Mouse (Mus musculus) myocyte (in vitro differentiated cells): ENCODE measurements around the gene Stk17b. TPM values are rescaled to one million over a fixed set of nuclear protein-coding genes. Genes with fewer than 3 reads are reported as not detected.
"Not testable (repeated sequence)": the region's sequence is repeated elsewhere in the genome, so short reads cannot be mapped to it uniquely, and the experiment has no call there.

ENCODE experiments used
- H3K27me3 ChIP-seq: one replicate; pipeline ENCODE4 v1.6.1; 2011; ENCODE audit not compliant: control insufficient read depth, insufficient read depth, insufficient read length
- H3K36me3 ChIP-seq: one replicate; pipeline ENCODE4 v1.6.1; 2011; ENCODE audit not compliant: control insufficient read depth, insufficient read depth
- H3K4me2 ChIP-seq: one replicate; pipeline ENCODE4 v1.6.1; 2011; ENCODE audit warnings: low read depth, control low read depth
- H3K4me3 ChIP-seq: one replicate; pipeline ENCODE4 v1.5.1; 2011; ENCODE audit warnings: mild to moderate bottlenecking, control low read depth, moderate library complexity
- H3K79me2 ChIP-seq: one replicate; pipeline ENCODE4 v1.6.1; 2011; ENCODE audit not compliant: control insufficient read depth, insufficient read depth
- H3ac ChIP-seq: one replicate; pipeline ENCODE4 v1.6.1; 2011; ENCODE audit not compliant: control insufficient read depth, insufficient read length
- E2F4 ChIP-seq: IDR thresholded peaks from one replicate; pipeline ENCODE4 v1.6.1; 2011; ENCODE audit warnings: mild to moderate bottlenecking, control low read depth, moderate library complexity; ENCODE audit not compliant: insufficient read depth
- MAX ChIP-seq: IDR thresholded peaks from one replicate; pipeline ENCODE4 v1.6.1; 2011; ENCODE audit warnings: low read depth, mild to moderate bottlenecking, control low read depth
- MYOD1 ChIP-seq, 3 experiments: IDR thresholded peaks; one replicate each; pipeline ENCODE4 v1.6.1; 2011; ENCODE audit warnings: control low read depth in 2 of 3, low read depth in 2 of 3, mild to moderate bottlenecking in 2 of 3, moderate library complexity in 1 of 3; ENCODE audit not compliant: insufficient read length in 2 of 3, control insufficient read depth in 1 of 3
- MYOG ChIP-seq, 3 experiments: IDR thresholded peaks; one replicate each; pipeline ENCODE4 v1.6.1; 2011; ENCODE audit warnings: control low read depth in 2 of 3, low read depth in 2 of 3, mild to moderate bottlenecking in 2 of 3; ENCODE audit not compliant: insufficient read length in 2 of 3, control insufficient read depth in 1 of 3, insufficient read depth in 1 of 3
- POLR2A ChIP-seq: IDR thresholded peaks from one replicate; pipeline ENCODE4 v1.6.1; 2011; ENCODE audit warnings: low read depth, mild to moderate bottlenecking, control low read depth, moderate library complexity; ENCODE audit not compliant: insufficient read length
- POLR2AphosphoS2 ChIP-seq: IDR thresholded peaks from one replicate; pipeline ENCODE4 v1.6.1; 2011; ENCODE audit warnings: low read depth, control low read depth; ENCODE audit not compliant: insufficient read length
- REST ChIP-seq: IDR thresholded peaks from one replicate; pipeline ENCODE4 v1.6.1; 2011; ENCODE audit warnings: mild to moderate bottlenecking, control low read depth, moderate library complexity; ENCODE audit not compliant: insufficient read depth, insufficient read length
- SRF ChIP-seq: IDR thresholded peaks from one replicate; pipeline ENCODE4 v1.6.1; 2011; ENCODE audit warnings: low read depth; ENCODE audit not compliant: control insufficient read depth, insufficient read length
- TCF12 ChIP-seq: IDR thresholded peaks from one replicate; pipeline ENCODE4 v1.6.1; 2011; ENCODE audit warnings: mild to moderate bottlenecking, control low read depth; ENCODE audit not compliant: poor library complexity, insufficient read depth, severe bottlenecking
- TCF3 ChIP-seq: IDR thresholded peaks from one replicate; pipeline ENCODE4 v1.6.1; 2011; ENCODE audit warnings: low read depth, control low read depth; ENCODE audit not compliant: insufficient read length
- USF1 ChIP-seq: IDR thresholded peaks from one replicate; pipeline ENCODE4 v1.6.1; 2011; ENCODE audit warnings: low read depth, mild to moderate bottlenecking, control low read depth, moderate library complexity
- polyA plus RNA-seq: library from polyadenylated mRNA; unstranded; fragments of >200 nt; fragmentation: generic; extraction: Trizol; gene quantifications from one replicate; pipeline ENCODE4 v1.2.1, GENCODE M21; 2012; ENCODE audit warnings: missing spikeins

Gene Stk17b
- polyA plus RNA-seq, 1 experiment = 28.4 TPM

GRCm38 (mm10) chr1:53748571-53748970, 36.5 kb downstream of the Stk17b start:
- TF ChIP-seq TCF3 (no peak), POLR2A (no peak), POLR2AphosphoS2 (peak; percentile 50), MYOG (IDR thresholded peaks at IDR 0.05; ENCODE audit: control insufficient read depth in 1 of 3, insufficient read depth in 1 of 3, insufficient read length in 2 of 3, low read depth in 2 of 3) (no peak), TCF12 (no peak)
- Histone ChIP-seq H3K79me2 (no peaks in the 10 kb centered on the region), H3K4me2 (no peak overlapping the region), H3ac (no peak overlapping the region), H3K27me3 (no peaks in the 10 kb centered on the region), H3K36me3 (no peaks in the 10 kb centered on the region), H3K4me3 (no peak overlapping the region)

GRCm38 (mm10) chr1:53746001-53746400, 39.0 kb downstream of the Stk17b start:
- H3K36me3 ChIP-seq = no peaks in the 10 kb centered on the region
- H3K27me3 ChIP-seq = no peaks in the 10 kb centered on the region
- H3K4me3 ChIP-seq = no peak overlapping the region
- TF ChIP-seq TCF3 (no peak), POLR2AphosphoS2 (no peak), MYOD1 (IDR thresholded peaks at IDR 0.05; ENCODE audit: control insufficient read depth in 1 of 3, insufficient read length in 2 of 3, low read depth in 2 of 3) (no peak), SRF (no peak), REST (no peak), MAX (no peak), MYOG (IDR thresholded peaks at IDR 0.05; ENCODE audit: control insufficient read depth in 1 of 3, insufficient read depth in 1 of 3, insufficient read length in 2 of 3, low read depth in 2 of 3) (no peak)
- no peak overlapping the region for H3ac ChIP-seq
- no peaks in the 10 kb centered on the region for H3K79me2 ChIP-seq
- H3K4me2 ChIP-seq = no peak overlapping the region

- TF ChIP-seq USF1 = no peak
- Histone ChIP-seq H3ac (no peak overlapping the region), H3K27me3 (no peaks in the 10 kb centered on the region), H3K4me3 (no peak overlapping the region), H3K79me2 (no peaks in the 10 kb centered on the region), H3K36me3 (no peaks in the 10 kb centered on the region), H3K4me2 (no peak overlapping the region)
Measured at GRCm38 (mm10) chr1:53741742-53742458, 43.1 kb downstream of the Stk17b start.

GRCm38 (mm10) chr1:53740777-53741336, 44.2 kb downstream of the Stk17b start:
- Histone ChIP-seq H3K36me3 (no peaks in the 10 kb centered on the region), H3K4me2 (no peak overlapping the region), H3K79me2 (no peaks in the 10 kb centered on the region), H3K27me3 (no peaks in the 10 kb centered on the region), H3ac (no peak overlapping the region), H3K4me3 (no peak overlapping the region)
- no peak for TF ChIP-seq E2F4
- TF ChIP-seq SRF = no peak
- no peak for TF ChIP-seq MYOD1 (IDR thresholded peaks at IDR 0.05; ENCODE audit: control insufficient read depth in 1 of 3, insufficient read length in 2 of 3, low read depth in 2 of 3)
- TF ChIP-seq POLR2A = no peak
- TF ChIP-seq TCF12 = no peak
- TF ChIP-seq POLR2AphosphoS2 = no peak

- not testable (repeated sequence) for H3K27me3 ChIP-seq, H3K4me2 ChIP-seq, H3K36me3 ChIP-seq
Measured at GRCm38 (mm10) chr1:53740077-53740776, 44.8 kb downstream of the Stk17b start.

GRCm38 (mm10) chr1:53736583-53736982, 48.4 kb downstream of the Stk17b start:
- no peak overlapping the region for H3ac ChIP-seq
- H3K4me3 ChIP-seq = no peak overlapping the region
- H3K4me2 ChIP-seq = no peak overlapping the region
- H3K79me2 ChIP-seq = no peaks in the 10 kb centered on the region
- TF ChIP-seq POLR2AphosphoS2 = no peak
- no peak for TF ChIP-seq TCF3
- no peak for TF ChIP-seq SRF
- no peak for TF ChIP-seq USF1
- H3K27me3 ChIP-seq = no peaks in the 10 kb centered on the region
- no peaks in the 10 kb centered on the region for H3K36me3 ChIP-seq

More at GRCm38 (mm10) chr1:53740077-53740776, 44.8 kb downstream of the Stk17b start:
- not testable (repeated sequence) for H3K79me2 ChIP-seq, H3K4me3 ChIP-seq, H3ac ChIP-seq
